In genomic region chr3:52270511-52270910, GRCm38 (mm10) we compare ENCODE assay signal across 8 mouse cellular contexts. TPM values are rescaled to one million over a fixed set of nuclear protein-coding genes. Genes with fewer than 3 reads are reported as not detected.
A peak's percentile ranks its signal among the peaks of the same experiment; 100 is the strongest.
DNase-seq lines count a peak whose midpoint lies in the region; ATAC-seq and TF ChIP-seq lines count a peak whose summit lies in the region.

No protein-coding gene starts in this region.

- ATAC-seq in heart, embryonic 14.5 days (ENCODE audit: insufficient number of reproducible peaks, insufficient read depth, low FRiP score, low read depth): no peak
- no peak for ATAC-seq in midbrain, embryonic 11.5 days (ENCODE audit: low FRiP score)

- DNase-seq in heart, postnatal 36 days: no peak
- DNase-seq in hindbrain, embryonic 10.5 days (ENCODE audit: low spot score): no peak
- peak; percentile 86 for DNase-seq in midbrain, embryonic 11.5 days (ENCODE audit: low spot score, missing footprints)
- DNase-seq in right cerebral cortex, postnatal 36 days (ENCODE audit: low spot score in 2 of 2): no peak
- no peak for DNase-seq in gastrocnemius, postnatal 10 days
- no peak for DNase-seq in retina, embryonic 14.5 days (ENCODE audit: low spot score)

- intact Hi-C loops in heart, postnatal 36 days (cut with DNase I): loop anchor here (2.0 kb wide), 2 partner anchors 72 to 136 kb away; no protein-coding TSS in a partner anchor

- peak overlapping the region; percentile 97 for H3K4me2 ChIP-seq in heart, embryonic 14.5 days (ENCODE audit: low read length)
- peak overlapping the region; percentile 95 for H3K4me2 ChIP-seq in midbrain, embryonic 11.5 days

- peak overlapping the region; percentile 97 for H3K9ac ChIP-seq in heart, embryonic 14.5 days (ENCODE audit: low read length)
- no peak overlapping the region for H3K9ac ChIP-seq in midbrain, embryonic 11.5 days (ENCODE audit: low read length)

- H3K36me3 ChIP-seq in heart, embryonic 14.5 days (ENCODE audit: control insufficient read depth, insufficient read depth, low read length): no peaks in the 10 kb centered on the region
- peaks cover 4% of the 10 kb centered on the region; the same call in 1 of the 2 replicates for H3K36me3 ChIP-seq in E14TG2a.4 (ENCODE audit: insufficient read depth, low read length)
- H3K36me3 ChIP-seq in hindbrain, embryonic 10.5 days: no peaks in the 10 kb centered on the region
- no peaks in the 10 kb centered on the region for H3K36me3 ChIP-seq in midbrain, embryonic 11.5 days (ENCODE audit: control insufficient read depth, insufficient read depth, low read length)

- 16% methylated on average over 3 of the region's 3 CpGs for WGBS in heart, embryonic 14.5 days
- 30% methylated on average over 3 of the region's 3 CpGs for WGBS in hindbrain, embryonic 10.5 days
- 32% methylated on average over 3 of the region's 3 CpGs for WGBS in midbrain, embryonic 11.5 days

- no peak overlapping the region; a peak in 1 of 4 replicates for H3K27ac ChIP-seq in heart, embryonic 14.5 days (replicated peaks in 1 of 2; ENCODE audit: control insufficient read depth in 1 of 2, insufficient read depth in 1 of 2, low read depth in 2 of 2, low read length in 2 of 2)
- H3K27ac ChIP-seq in hindbrain, embryonic 10.5 days: no peak overlapping the region
- H3K27ac ChIP-seq in midbrain, embryonic 11.5 days (ENCODE audit: low read depth, low read length): no peak overlapping the region

- no peak for TF ChIP-seq CTCF in E14TG2a.4 (conservative IDR thresholded peaks at IDR 0.05; ENCODE audit: low read length)

- peak overlapping the region; percentile 92 to 97 for H3K4me3 ChIP-seq in heart, embryonic 14.5 days (ENCODE audit: control insufficient read depth in 1 of 2, insufficient read depth in 1 of 2, low read depth in 1 of 2, low read length in 2 of 2)
- H3K4me3 ChIP-seq in E14TG2a.4 (replicated peaks; ENCODE audit: low read length): peak overlapping the region; percentile 92
- H3K4me3 ChIP-seq in hindbrain, embryonic 10.5 days: peak overlapping the region; percentile 68
- H3K4me3 ChIP-seq in midbrain, embryonic 11.5 days (ENCODE audit: low read depth, low read length): peak overlapping the region; percentile 75

- no peaks in the 10 kb centered on the region for H3K27me3 ChIP-seq in heart, embryonic 14.5 days (ENCODE audit: control insufficient read depth, insufficient read depth, low read length)
- peaks cover 19% of the 10 kb centered on the region for H3K27me3 ChIP-seq in E14TG2a.4 (ENCODE audit: insufficient read depth, low read length)
- H3K27me3 ChIP-seq in hindbrain, embryonic 10.5 days (ENCODE audit: insufficient read depth, poor library complexity, severe bottlenecking): peaks cover 57% of the 10 kb centered on the region
- H3K27me3 ChIP-seq in midbrain, embryonic 11.5 days (ENCODE audit: control insufficient read depth, insufficient read depth, low read length): peaks cover 35% of the 10 kb centered on the region

- no peaks in the 10 kb centered on the region for H3K9me3 ChIP-seq in heart, embryonic 14.5 days (ENCODE audit: control insufficient read depth, low read length)
- no peaks in the 10 kb centered on the region for H3K9me3 ChIP-seq in E14TG2a.4 (ENCODE audit: low read length)
- no peaks in the 10 kb centered on the region for H3K9me3 ChIP-seq in hindbrain, embryonic 10.5 days
- H3K9me3 ChIP-seq in midbrain, embryonic 11.5 days (ENCODE audit: control insufficient read depth, low read length): no peaks in the 10 kb centered on the region

- H3K4me1 ChIP-seq in heart, embryonic 14.5 days (ENCODE audit: control insufficient read depth in 2 of 2, insufficient read depth in 2 of 2, low read length in 2 of 2): peaks cover 11 to 32% of the 10 kb centered on the region in 2 experiments
- H3K4me1 ChIP-seq in E14TG2a.4 (replicated peaks; ENCODE audit: low read depth, low read length): peaks cover 45% of the 10 kb centered on the region
- H3K4me1 ChIP-seq in hindbrain, embryonic 10.5 days (replicated peaks): peaks cover 39% of the 10 kb centered on the region
- H3K4me1 ChIP-seq in midbrain, embryonic 11.5 days (ENCODE audit: control insufficient read depth, insufficient read depth, low read length): peaks cover 23% of the 10 kb centered on the region

RNA-seq across cellular contexts. Expression of gene Foxo1, which starts 2.4 kb away (rescaled TPM):
- polyA plus RNA-seq in heart, embryonic 14.5 days (2014; fragmentation: Nextera tagmentation; extraction: Ambion mirVana): 8.6 and 9.2 TPM in 2 replicates
- total RNA-seq in heart, postnatal 36 days (2021): 10 to 100 TPM; 13.9 to 15.4 TPM
- polyA plus RNA-seq in hindbrain, embryonic 10.5 days (2016; fragmentation: Nextera tagmentation; extraction: Ambion mirVana): 2.7 and 3.6 TPM in 2 replicates
- 2.7 and 3.0 TPM in 2 replicates for polyA plus RNA-seq in midbrain, embryonic 11.5 days (2014; fragmentation: Nextera tagmentation; extraction: Ambion mirVana)
- 10 to 100 TPM; 10.5 to 13.7 TPM for total RNA-seq in gastrocnemius, postnatal 10 days (2021)
